10 mouse cellular contexts compared by ENCODE assay signal in the genomic region with DNA sequence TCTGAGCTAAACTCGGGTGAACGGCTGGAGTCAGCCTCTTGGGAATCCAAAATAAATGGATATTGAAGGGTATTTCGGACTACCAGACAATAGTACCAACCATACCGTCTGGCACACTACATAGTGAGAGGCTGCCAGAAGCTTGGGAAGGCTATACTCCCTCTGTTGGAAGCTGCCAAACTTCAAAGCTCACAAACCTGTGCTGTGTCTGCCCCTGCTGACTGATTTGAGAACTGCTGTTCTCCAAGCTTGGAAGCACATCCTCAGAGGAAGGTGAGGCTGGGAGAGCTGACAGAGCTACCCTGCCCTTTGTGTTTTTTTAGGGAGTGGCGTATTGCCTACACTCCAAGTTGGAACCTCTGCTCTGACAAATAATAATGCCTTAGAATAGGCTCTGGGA.
DNase-seq lines count a peak whose midpoint lies in the region; ATAC-seq and TF ChIP-seq lines count a peak whose summit lies in the region.
"Had no signal": no experiment of that assay in that cellular context is flagged by ENCODE, and none has a peak within 500 bp of the region (broad histone marks: within the 10 kb centered on the region; RNA-seq: fewer than 3 reads in every experiment).

No protein-coding gene starts in this region.

- H3K36me3 ChIP-seq in hindbrain, postnatal 0 days (ENCODE audit: insufficient read depth, low read length), result no peaks in the 10 kb centered on the region
- no peaks in the 10 kb centered on the region for H3K36me3 ChIP-seq in hindbrain, embryonic 16.5 days (ENCODE audit: control insufficient read depth, insufficient read depth, low read length)
- no peaks in the 10 kb centered on the region for H3K36me3 ChIP-seq in E14TG2a.4 (ENCODE audit: insufficient read depth, low read length)
- H3K36me3 ChIP-seq in embryonic facial prominence, embryonic 14.5 days (ENCODE audit: control insufficient read depth, insufficient read depth, low read length), result no peaks in the 10 kb centered on the region
- H3K36me3 ChIP-seq in neural tube, embryonic 15.5 days, result no peaks in the 10 kb centered on the region
- H3K36me3 ChIP-seq: limb, embryonic 15.5 days had no signal

- ATAC-seq in hindbrain, postnatal 0 days, result no peak
- no peak for ATAC-seq in hindbrain, embryonic 16.5 days
- ATAC-seq in embryonic facial prominence, embryonic 14.5 days (ENCODE audit: low read depth), result no peak
- no peak for ATAC-seq in neural tube, embryonic 15.5 days (ENCODE audit: low FRiP score)

- no peak overlapping the region for H3K4me2 ChIP-seq in hindbrain, postnatal 0 days (ENCODE audit: low read depth, low read length)
- H3K4me2 ChIP-seq in hindbrain, embryonic 16.5 days (ENCODE audit: low read length), result no peak overlapping the region
- no peak overlapping the region for H3K4me2 ChIP-seq in embryonic facial prominence, embryonic 14.5 days (ENCODE audit: low read depth, low read length)
- H3K4me2 ChIP-seq in neural tube, embryonic 15.5 days, result no peak overlapping the region
- H3K4me2 ChIP-seq: limb, embryonic 15.5 days had no signal

- WGBS in hindbrain, postnatal 0 days, result 66% methylated on average over 5 of the region's 5 CpGs
- WGBS in hindbrain, embryonic 16.5 days, result 61% methylated on average over 5 of the region's 5 CpGs
- WGBS in embryonic facial prominence, embryonic 14.5 days, result 68% methylated on average over 5 of the region's 5 CpGs
- WGBS in neural tube, embryonic 15.5 days, result 76% methylated on average over 5 of the region's 5 CpGs

- peak; percentile 63 for TF ChIP-seq CTCF in hindbrain, postnatal 0 days (IDR thresholded peaks at IDR 0.05; ENCODE audit: low read depth)
- peak; percentile 53 for TF ChIP-seq CTCF in E14TG2a.4 (conservative IDR thresholded peaks at IDR 0.05; ENCODE audit: low read length)

- H3K27me3 ChIP-seq in hindbrain, postnatal 0 days (ENCODE audit: insufficient read depth, low read length), result no peaks in the 10 kb centered on the region
- H3K27me3 ChIP-seq in hindbrain, embryonic 16.5 days (replicated peaks; ENCODE audit: control insufficient read depth, insufficient read depth, low read length), result no peaks in the 10 kb centered on the region
- H3K27me3 ChIP-seq in E14TG2a.4 (ENCODE audit: insufficient read depth, low read length), result no peaks in the 10 kb centered on the region
- H3K27me3 ChIP-seq in embryonic facial prominence, embryonic 14.5 days (replicated peaks; ENCODE audit: control insufficient read depth, insufficient read depth, low read length), result no peaks in the 10 kb centered on the region
- no peaks in the 10 kb centered on the region for H3K27me3 ChIP-seq in neural tube, embryonic 15.5 days (replicated peaks)
- H3K27me3 ChIP-seq: limb, embryonic 15.5 days had no signal

- no peak overlapping the region for H3K9ac ChIP-seq in hindbrain, postnatal 0 days (replicated peaks; ENCODE audit: low read length)
- H3K9ac ChIP-seq in hindbrain, embryonic 16.5 days (ENCODE audit: low read depth, low read length), result no peak overlapping the region
- H3K9ac ChIP-seq in embryonic facial prominence, embryonic 14.5 days (ENCODE audit: low read depth, low read length), result no peak overlapping the region
- H3K9ac ChIP-seq in neural tube, embryonic 15.5 days (replicated peaks), result no peak overlapping the region
- H3K9ac ChIP-seq: limb, embryonic 15.5 days had no signal

- H3K27ac ChIP-seq in hindbrain, postnatal 0 days, result no peak overlapping the region
- no peak overlapping the region for H3K27ac ChIP-seq in hindbrain, embryonic 16.5 days (ENCODE audit: low read depth, low read length)
- H3K27ac ChIP-seq in embryonic facial prominence, embryonic 14.5 days (replicated peaks; ENCODE audit: low read depth, low read length), result no peak overlapping the region
- no peak overlapping the region for H3K27ac ChIP-seq in neural tube, embryonic 15.5 days (replicated peaks)
- H3K27ac ChIP-seq: limb, embryonic 15.5 days had no signal

- DNase-seq in hindbrain, postnatal 0 days (ENCODE audit: low spot score), result peak; percentile 41
- peak; percentile 35 for DNase-seq in 3T3-L1 (ENCODE audit: low read depth, low spot score)
- peak; percentile 23 for DNase-seq in embryonic facial prominence, embryonic 14.5 days (ENCODE audit: low spot score)
- no peak for DNase-seq in adipocyte (ENCODE audit: low spot score)
- DNase-seq in cerebellum, adult 18-20 months, result no peak
- DNase-seq: thymus, postnatal 4 days had no signal

- H3K9me3 ChIP-seq in hindbrain, postnatal 0 days (ENCODE audit: low read length), result no peaks in the 10 kb centered on the region
- H3K9me3 ChIP-seq in hindbrain, embryonic 16.5 days (ENCODE audit: control insufficient read depth, low read length), result no peaks in the 10 kb centered on the region
- H3K9me3 ChIP-seq in E14TG2a.4 (ENCODE audit: low read length), result peaks cover 17% of the 10 kb centered on the region
- H3K9me3 ChIP-seq in embryonic facial prominence, embryonic 14.5 days (ENCODE audit: control insufficient read depth, low read length), result peaks cover 6% of the 10 kb centered on the region; the same call in 1 of the 2 replicates
- no peaks in the 10 kb centered on the region for H3K9me3 ChIP-seq in neural tube, embryonic 15.5 days (replicated peaks)
- H3K9me3 ChIP-seq: limb, embryonic 15.5 days had no signal

- no peaks in the 10 kb centered on the region for H3K4me1 ChIP-seq in hindbrain, postnatal 0 days (ENCODE audit: insufficient read depth, low read length)
- no peaks in the 10 kb centered on the region for H3K4me1 ChIP-seq in hindbrain, embryonic 16.5 days (ENCODE audit: control insufficient read depth, insufficient read depth, low read depth, low read length)
- H3K4me1 ChIP-seq in E14TG2a.4 (replicated peaks; ENCODE audit: low read depth, low read length), result no peaks in the 10 kb centered on the region
- H3K4me1 ChIP-seq in embryonic facial prominence, embryonic 14.5 days (ENCODE audit: control insufficient read depth, insufficient read depth, low read length), result no peaks in the 10 kb centered on the region
- no peaks in the 10 kb centered on the region for H3K4me1 ChIP-seq in neural tube, embryonic 15.5 days
- H3K4me1 ChIP-seq: limb, embryonic 15.5 days had no signal

- H3K4me3 ChIP-seq in hindbrain, postnatal 0 days (ENCODE audit: low read length), result no peak overlapping the region
- H3K4me3 ChIP-seq in hindbrain, embryonic 16.5 days (ENCODE audit: low read length), result no peak overlapping the region
- no peak overlapping the region for H3K4me3 ChIP-seq in E14TG2a.4 (replicated peaks; ENCODE audit: low read length)
- H3K4me3 ChIP-seq in embryonic facial prominence, embryonic 14.5 days (ENCODE audit: low read depth, low read length), result no peak overlapping the region
- H3K4me3 ChIP-seq in neural tube, embryonic 15.5 days (replicated peaks), result no peak overlapping the region
- H3K4me3 ChIP-seq: limb, embryonic 15.5 days had no signal

Comparison
In these comparisons a context has a peak if more than half of its experiments do, and no peak if none do; other contexts are left out.
1. DNase-seq: peak in hindbrain, postnatal 0 days (single experiment), 3T3-L1 (single experiment) and embryonic facial prominence, embryonic 14.5 days (single experiment); none in adipocyte (single experiment) and cerebellum, adult 18-20 months (0 of 2).